Mouse (Mus musculus) brain, embryonic 14.5 days (tissue): ENCODE data around the gene Hip1.

Experiments
- CTCF ChIP-seq: fragments of 200-500 bp; IDR thresholded peaks from 2 replicates; pipeline ENCODE4 v1.5.1; 2012; ENCODE audit warnings: inconsistent platforms, mild to moderate bottlenecking, moderate library complexity, borderline replicate concordance; ENCODE audit not compliant: insufficient read depth, insufficient read length; ENCODE audit errors: extremely low read depth
- POLR2A ChIP-seq: fragments of 200-500 bp; IDR thresholded peaks from 2 replicates; pipeline ENCODE4 v1.6.1; 2012; ENCODE audit warnings: mild to moderate bottlenecking, inconsistent platforms, borderline replicate concordance; ENCODE audit not compliant: poor library complexity, insufficient read depth, insufficient read length, severe bottlenecking; ENCODE audit errors: extremely low read depth

GRCm38 (mm10) chr5:135460833-135461173 lies 84.1 kb downstream of the Hip1 start:
- TF ChIP-seq POLR2A = no peak
- no peak for TF ChIP-seq CTCF
